Mouse (Mus musculus) ES-Bruce4 (cell line): ENCODE results near the gene Patj.

Experiments
- CTCF ChIP-seq: IDR thresholded peaks from one replicate; pipeline ENCODE4 v1.8.1; 2011; ENCODE audit warnings: low read depth, low read length
- EP300 ChIP-seq: IDR thresholded peaks from 2 replicates; pipeline ENCODE4 v1.6.1; 2011; ENCODE audit warnings: low read depth, low read length; ENCODE audit not compliant: insufficient read depth
- POLR2A ChIP-seq: IDR thresholded peaks from one replicate; pipeline ENCODE4 v1.8.1; 2011; ENCODE audit warnings: low read length; ENCODE audit not compliant: insufficient read depth

DNA sequence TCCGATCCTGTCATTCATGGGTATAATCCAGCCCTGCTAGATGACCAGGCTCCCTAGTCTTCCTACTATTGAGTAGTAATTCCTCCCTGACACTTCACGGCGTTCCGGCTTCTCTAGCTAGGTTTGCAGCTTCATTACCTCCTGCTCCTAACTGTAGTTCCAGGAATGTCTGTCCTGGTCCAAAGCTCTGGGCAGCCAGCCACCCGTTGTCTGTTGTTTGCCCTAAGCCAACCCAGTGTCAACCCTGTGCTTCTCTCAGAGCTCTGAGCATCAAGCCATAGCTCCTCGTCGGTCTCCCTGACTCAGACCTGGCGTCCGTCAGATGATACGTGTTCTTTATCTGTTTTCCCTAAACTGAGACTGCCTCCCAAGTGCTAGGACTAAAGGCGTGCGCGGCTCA is 161.6 kb downstream of the Patj start:
- no peak for TF ChIP-seq CTCF
- no peak for TF ChIP-seq EP300
- TF ChIP-seq POLR2A = no peak
